Mouse (Mus musculus): Measurements from ENCODE around the gene Fryl. TPM values are rescaled to one million over a fixed set of nuclear protein-coding genes. Genes with fewer than 3 reads are reported as not detected.

Fryl gene
- polyA plus RNA-seq, 1 experiment from 2014 or later, result 36.8 TPM

- Histone ChIP-seq H3K4me2 (ENCODE audit: low read length) (no peak overlapping the region), H3K9me3 (ENCODE audit: control insufficient read depth, low read length) (no peaks in the 10 kb centered on the region), H3K4me3 (ENCODE audit: low read depth, low read length) (no peak overlapping the region), H3K27ac (ENCODE audit: low read depth) (no peak overlapping the region), H3K27me3 (replicated peaks; ENCODE audit: control insufficient read depth, insufficient read depth, low read length) (no peaks in the 10 kb centered on the region), H3K9ac (ENCODE audit: low read length) (no peak overlapping the region), H3K4me1 (replicated peaks; ENCODE audit: control insufficient read depth, insufficient read depth, low read length) (no peaks in the 10 kb centered on the region; the same call in 1 of the 2 replicates), H3K36me3 (ENCODE audit: control insufficient read depth, insufficient read depth, low read length) (no peaks in the 10 kb centered on the region)
- ATAC-seq (replicated peaks; ENCODE audit: low FRiP score, low TSS enrichment, low read depth) (no peak; the same call in 1 of the 2 replicates), DNase-seq (ENCODE audit: low spot score) (no peak)
- 89% methylated on average over 22 of the region's 22 CpGs for WGBS
Measured at GRCm38 (mm10) chr5:73210127-73210970, 46.1 kb downstream of the Fryl start.

GRCm38 (mm10) chr5:73209201-73210096 is 47.0 kb downstream of the Fryl start:
- Histone ChIP-seq H3K27ac (ENCODE audit: low read depth) (no peak overlapping the region), H3K9ac (ENCODE audit: low read length) (no peak overlapping the region), H3K4me1 (replicated peaks; ENCODE audit: control insufficient read depth, insufficient read depth, low read length) (no peaks in the 10 kb centered on the region; the same call in 1 of the 2 replicates), H3K36me3 (ENCODE audit: control insufficient read depth, insufficient read depth, low read length) (no peaks in the 10 kb centered on the region), H3K4me3 (ENCODE audit: low read depth, low read length) (no peak overlapping the region), H3K9me3 (ENCODE audit: control insufficient read depth, low read length) (no peaks in the 10 kb centered on the region), H3K4me2 (ENCODE audit: low read length) (no peak overlapping the region), H3K27me3 (replicated peaks; ENCODE audit: control insufficient read depth, insufficient read depth, low read length) (no peaks in the 10 kb centered on the region)
- DNase-seq (ENCODE audit: low spot score) (no peak), ATAC-seq (replicated peaks; ENCODE audit: low FRiP score, low TSS enrichment, low read depth) (no peak)
- 76% methylated on average over 20 of the region's 20 CpGs for WGBS

- ATAC-seq (replicated peaks; ENCODE audit: low FRiP score, low TSS enrichment, low read depth) (no peak), DNase-seq (ENCODE audit: low spot score) (no peak)
- Histone ChIP-seq H3K9ac (ENCODE audit: low read length) (no peak overlapping the region), H3K27me3 (replicated peaks; ENCODE audit: control insufficient read depth, insufficient read depth, low read length) (no peaks in the 10 kb centered on the region), H3K27ac (ENCODE audit: low read depth) (no peak overlapping the region), H3K4me1 (replicated peaks; ENCODE audit: control insufficient read depth, insufficient read depth, low read length) (no peaks in the 10 kb centered on the region; the same call in 1 of the 2 replicates), H3K9me3 (ENCODE audit: control insufficient read depth, low read length) (no peaks in the 10 kb centered on the region), H3K4me3 (ENCODE audit: low read depth, low read length) (no peak overlapping the region), H3K4me2 (ENCODE audit: low read length) (no peak overlapping the region), H3K36me3 (ENCODE audit: control insufficient read depth, insufficient read depth, low read length) (no peaks in the 10 kb centered on the region)
- 59% methylated on average over 6 of the region's 6 CpGs for WGBS
Measured at GRCm38 (mm10) chr5:73208645-73209044, 47.8 kb downstream of the Fryl start.

- no peak for DNase-seq (ENCODE audit: low spot score)
- Histone ChIP-seq H3K36me3 (ENCODE audit: control insufficient read depth, insufficient read depth, low read length) (no peaks in the 10 kb centered on the region), H3K4me1 (replicated peaks; ENCODE audit: control insufficient read depth, insufficient read depth, low read length) (no peaks in the 10 kb centered on the region; the same call in 1 of the 2 replicates), H3K4me2 (ENCODE audit: low read length) (no peak overlapping the region), H3K27ac (ENCODE audit: low read depth) (no peak overlapping the region), H3K9ac (ENCODE audit: low read length) (no peak overlapping the region), H3K4me3 (ENCODE audit: low read depth, low read length) (no peak overlapping the region), H3K27me3 (replicated peaks; ENCODE audit: control insufficient read depth, insufficient read depth, low read length) (no peaks in the 10 kb centered on the region), H3K9me3 (ENCODE audit: control insufficient read depth, low read length) (no peaks in the 10 kb centered on the region)
- no peak for ATAC-seq (replicated peaks; ENCODE audit: low FRiP score, low TSS enrichment, low read depth)
- 74% methylated on average over 9 of the region's 9 CpGs for WGBS
Measured at GRCm38 (mm10) chr5:73206722-73207121, 49.7 kb downstream of the Fryl start.

DNA sequence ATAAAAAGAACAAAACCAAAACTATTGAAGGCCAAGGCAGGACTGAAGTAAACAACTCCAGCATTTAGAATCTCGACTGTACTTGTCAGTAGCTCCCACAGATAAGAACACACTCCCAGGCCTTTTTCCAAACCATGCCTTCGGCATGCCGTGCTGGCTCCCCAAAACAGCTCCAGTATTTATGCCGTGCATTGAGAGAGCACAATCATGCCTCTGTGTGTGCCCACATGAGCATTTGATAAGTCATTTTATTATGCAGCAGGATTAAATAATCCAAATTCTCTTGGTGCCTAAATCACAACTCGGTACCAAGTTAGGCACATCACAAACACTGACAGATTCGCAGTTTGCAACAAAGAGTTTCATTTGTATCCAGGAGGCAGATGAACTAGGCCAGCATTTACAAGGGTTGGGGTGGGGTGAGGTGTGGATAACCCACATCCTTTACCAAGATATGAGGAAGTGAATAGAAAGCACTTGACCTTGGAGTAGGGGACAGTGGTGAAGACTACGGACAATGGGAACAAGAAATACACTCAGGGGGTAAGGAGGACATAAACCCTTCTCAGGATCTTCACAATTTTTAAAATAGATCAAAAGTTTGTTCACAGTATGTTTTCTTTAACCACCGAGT is 50.3 kb downstream of the Fryl start:
- Histone ChIP-seq H3K36me3 (ENCODE audit: control insufficient read depth, insufficient read depth, low read length) (no peaks in the 10 kb centered on the region), H3K9me3 (ENCODE audit: control insufficient read depth, low read length) (no peaks in the 10 kb centered on the region), H3K9ac (ENCODE audit: low read length) (no peak overlapping the region), H3K4me2 (ENCODE audit: low read length) (no peak overlapping the region), H3K4me3 (ENCODE audit: low read depth, low read length) (no peak overlapping the region), H3K27me3 (replicated peaks; ENCODE audit: control insufficient read depth, insufficient read depth, low read length) (no peaks in the 10 kb centered on the region), H3K27ac (ENCODE audit: low read depth) (no peak overlapping the region), H3K4me1 (replicated peaks; ENCODE audit: control insufficient read depth, insufficient read depth, low read length) (peaks cover 3% of the 10 kb centered on the region; the same call in 1 of the 2 replicates)
- 75% methylated on average over 8 of the region's 8 CpGs for WGBS
- ATAC-seq (replicated peaks; ENCODE audit: low FRiP score, low TSS enrichment, low read depth), result no peak
- no peak for DNase-seq (ENCODE audit: low spot score)

GRCm38 (mm10) chr5:73205050-73205449 is 51.4 kb downstream of the Fryl start:
- 78% methylated on average over 3 of the region's 3 CpGs for WGBS
- Histone ChIP-seq H3K4me3 (ENCODE audit: low read depth, low read length) (no peak overlapping the region), H3K4me2 (ENCODE audit: low read length) (no peak overlapping the region), H3K27ac (ENCODE audit: low read depth) (no peak overlapping the region), H3K4me1 (replicated peaks; ENCODE audit: control insufficient read depth, insufficient read depth, low read length) (peaks cover 4% of the 10 kb centered on the region; the same call in 1 of the 2 replicates), H3K9me3 (ENCODE audit: control insufficient read depth, low read length) (no peaks in the 10 kb centered on the region), H3K9ac (ENCODE audit: low read length) (no peak overlapping the region), H3K36me3 (ENCODE audit: control insufficient read depth, insufficient read depth, low read length) (no peaks in the 10 kb centered on the region), H3K27me3 (replicated peaks; ENCODE audit: control insufficient read depth, insufficient read depth, low read length) (no peaks in the 10 kb centered on the region)
- DNase-seq (ENCODE audit: low spot score), result no peak
- ATAC-seq (replicated peaks; ENCODE audit: low FRiP score, low TSS enrichment, low read depth), result no peak

- Histone ChIP-seq H3K36me3 (ENCODE audit: control insufficient read depth, insufficient read depth, low read length) (no peaks in the 10 kb centered on the region), H3K4me1 (replicated peaks; ENCODE audit: control insufficient read depth, insufficient read depth, low read length) (peaks cover 4% of the 10 kb centered on the region; the same call in 1 of the 2 replicates), H3K27ac (ENCODE audit: low read depth) (no peak overlapping the region), H3K4me3 (ENCODE audit: low read depth, low read length) (no peak overlapping the region), H3K9me3 (ENCODE audit: control insufficient read depth, low read length) (no peaks in the 10 kb centered on the region), H3K4me2 (ENCODE audit: low read length) (no peak overlapping the region), H3K27me3 (replicated peaks; ENCODE audit: control insufficient read depth, insufficient read depth, low read length) (no peaks in the 10 kb centered on the region), H3K9ac (ENCODE audit: low read length) (no peak overlapping the region)
- WGBS, result 69% methylated on average over 6 of the region's 6 CpGs
- DNase-seq (ENCODE audit: low spot score), result no peak
- ATAC-seq (replicated peaks; ENCODE audit: low FRiP score, low TSS enrichment, low read depth), result no peak
Measured at GRCm38 (mm10) chr5:73202498-73202897, 53.9 kb downstream of the Fryl start.

DNA sequence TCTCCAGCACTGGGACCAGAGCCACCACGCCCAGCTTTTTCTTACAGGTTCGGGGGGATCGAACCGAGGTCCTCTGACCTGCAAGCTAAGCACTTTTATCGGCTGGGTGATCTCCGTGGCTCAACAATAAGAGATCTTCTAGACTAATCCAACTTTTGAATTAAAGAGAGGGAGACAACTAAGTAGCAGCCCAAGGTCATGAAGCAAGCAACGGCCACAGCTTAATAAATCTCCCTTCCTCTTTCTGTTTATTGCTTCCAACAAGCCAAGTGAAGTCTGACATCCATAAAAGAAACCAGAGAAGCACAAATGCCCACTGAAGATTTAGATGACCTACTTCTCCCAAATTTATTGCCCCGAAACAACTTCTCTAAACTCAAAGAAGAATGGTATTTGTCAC is 54.3 kb downstream of the Fryl start:
- ATAC-seq (replicated peaks; ENCODE audit: low FRiP score, low TSS enrichment, low read depth), result no peak
- Histone ChIP-seq H3K9me3 (ENCODE audit: control insufficient read depth, low read length) (no peaks in the 10 kb centered on the region), H3K4me1 (replicated peaks; ENCODE audit: control insufficient read depth, insufficient read depth, low read length) (peaks cover 4% of the 10 kb centered on the region; the same call in 1 of the 2 replicates), H3K27ac (ENCODE audit: low read depth) (no peak overlapping the region), H3K36me3 (ENCODE audit: control insufficient read depth, insufficient read depth, low read length) (no peaks in the 10 kb centered on the region), H3K9ac (ENCODE audit: low read length) (no peak overlapping the region), H3K4me2 (ENCODE audit: low read length) (no peak overlapping the region), H3K4me3 (ENCODE audit: low read depth, low read length) (no peak overlapping the region), H3K27me3 (replicated peaks; ENCODE audit: control insufficient read depth, insufficient read depth, low read length) (no peaks in the 10 kb centered on the region)
- DNase-seq (ENCODE audit: low spot score), result no peak
- 65% methylated on average over 8 of the region's 8 CpGs for WGBS
